Mouse (Mus musculus) gastrocnemius, postnatal 4 days (tissue): ENCODE results near the gene Stra6. TPM values are rescaled to one million over a fixed set of nuclear protein-coding genes. Genes with fewer than 3 reads are reported as not detected.

Experiments used
- DNase-seq, 2 experiments: peaks; one replicate each; pipeline ENCODE4 v3.0.0; 2021 to 2022; ENCODE audit warnings: low spot score in 2 of 2, mixed read lengths in 2 of 2
- total RNA-seq, 2 experiments: library from RNA; stranded (reverse); gene quantifications; 2 replicates each; pipeline ENCODE4 v1.2.3; 2021

The Stra6 gene
- total RNA-seq, 2 experiments from 2014 or later: 0.74 to 1.1 TPM

DNA sequence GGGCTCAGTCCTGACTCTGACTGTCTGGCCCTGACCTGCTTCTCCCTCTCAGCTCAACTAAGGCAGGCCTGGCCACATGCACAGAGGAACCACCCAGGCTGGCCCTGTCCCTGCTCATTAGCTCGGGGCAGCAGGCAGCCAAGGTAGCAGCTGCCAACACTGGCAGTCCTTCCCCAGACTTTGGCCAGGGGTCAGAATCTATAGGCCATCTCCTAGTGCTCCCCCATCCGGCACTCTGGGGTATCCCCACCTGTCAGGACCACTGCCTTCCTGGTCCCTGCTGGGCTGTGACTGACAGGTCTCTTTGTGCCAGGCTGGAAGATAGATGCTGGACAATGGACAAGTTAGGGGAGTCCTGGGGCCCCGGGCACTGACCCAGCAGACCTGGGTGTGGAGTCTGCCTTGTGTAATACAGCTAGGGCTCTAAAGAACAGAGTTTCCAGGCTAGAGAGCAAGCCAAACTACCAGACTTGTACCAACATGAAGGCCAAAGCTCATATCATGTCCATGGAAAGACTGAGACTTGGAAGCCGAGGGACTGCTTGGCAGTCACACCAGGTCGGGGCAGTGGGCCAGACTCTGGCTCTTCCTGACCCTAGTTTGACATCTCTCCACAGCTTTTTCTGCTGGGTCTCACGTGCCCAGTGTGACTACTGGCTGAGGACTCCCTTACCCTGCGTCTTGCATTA, 29.1 kb downstream of the Stra6 start:
- peak in 1 of 2 experiments; percentile 53 for DNase-seq

DNA sequence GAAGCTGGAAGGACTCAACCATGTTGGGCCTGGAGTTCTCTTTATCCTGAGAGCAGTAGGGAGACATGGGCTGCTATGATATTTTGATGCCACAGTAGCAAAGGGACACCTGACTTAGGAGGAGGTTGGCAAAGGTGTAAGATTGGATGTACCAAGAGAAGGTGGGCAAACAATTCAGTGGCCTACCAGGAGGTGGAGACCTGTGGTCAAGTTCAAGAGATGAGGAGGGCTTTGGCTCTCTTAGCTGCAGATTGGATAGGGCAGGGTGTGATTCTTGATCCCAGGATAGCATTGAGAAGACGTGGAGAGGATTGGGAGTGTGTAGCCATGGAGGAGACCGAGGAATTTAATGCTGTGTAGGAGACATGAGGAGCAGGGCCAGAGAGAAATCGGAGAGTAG, 30.2 kb downstream of the Stra6 start:
- DNase-seq: no peak

DNA sequence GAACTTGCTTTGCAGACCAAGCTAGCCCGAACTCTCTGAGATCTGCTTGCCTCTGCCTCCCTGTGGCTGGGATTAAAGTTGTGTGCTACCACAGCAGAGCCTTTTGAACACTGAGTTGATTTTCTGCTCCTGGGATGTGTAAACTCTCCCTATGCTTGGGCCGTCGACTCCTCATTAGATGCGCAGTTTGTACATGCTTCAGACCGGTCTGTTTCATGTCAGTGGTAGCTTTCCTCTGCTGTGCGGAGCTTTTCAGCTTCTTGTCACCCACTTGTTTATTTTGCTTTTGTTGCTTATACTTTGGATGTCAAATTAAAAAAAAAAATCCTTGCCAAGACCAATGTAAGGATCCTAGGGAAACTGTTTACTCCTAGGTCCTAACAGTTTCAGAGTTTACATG, 32.4 kb downstream of the Stra6 start:
- DNase-seq: no peak

GRCm38 (mm10) chr9:58096629-58097301, 33.2 kb downstream of the Stra6 start:
- DNase-seq: no peak

DNA sequence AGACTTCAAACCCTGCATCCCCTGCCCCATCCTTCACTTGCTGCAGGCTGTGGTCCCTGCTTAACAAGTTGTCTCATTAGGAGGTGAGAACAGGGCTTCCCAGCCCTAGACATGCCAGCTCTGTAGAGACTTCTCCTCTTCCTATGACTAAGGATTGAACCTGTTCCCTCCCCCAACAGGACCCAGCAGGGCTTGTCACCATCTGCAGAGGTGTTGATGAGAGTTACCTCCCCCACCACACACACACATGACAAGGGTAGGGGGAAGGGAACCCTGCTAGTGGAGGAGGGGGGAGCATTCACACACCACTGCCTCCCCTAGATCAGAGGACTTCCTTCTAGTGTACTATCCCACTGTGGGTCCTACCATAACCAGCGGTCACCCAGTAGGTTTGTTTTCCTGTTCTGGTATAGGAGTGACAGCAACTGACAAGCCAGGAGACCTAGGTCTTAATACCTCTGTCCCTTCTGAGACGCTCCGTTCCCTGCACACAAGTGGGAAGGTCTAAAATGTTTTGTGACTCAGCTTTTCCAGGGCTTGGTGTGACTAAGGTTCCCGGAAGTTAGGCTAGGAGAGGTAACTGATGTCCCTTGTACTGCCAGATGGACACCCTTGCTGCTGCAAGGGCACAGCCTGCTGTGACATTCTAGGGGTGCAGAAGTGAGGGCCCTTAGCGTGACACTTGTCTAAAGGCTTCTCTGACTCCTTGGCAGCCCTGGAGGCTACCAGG, 36.4 kb downstream of the Stra6 start:
- no peak for DNase-seq

DNA sequence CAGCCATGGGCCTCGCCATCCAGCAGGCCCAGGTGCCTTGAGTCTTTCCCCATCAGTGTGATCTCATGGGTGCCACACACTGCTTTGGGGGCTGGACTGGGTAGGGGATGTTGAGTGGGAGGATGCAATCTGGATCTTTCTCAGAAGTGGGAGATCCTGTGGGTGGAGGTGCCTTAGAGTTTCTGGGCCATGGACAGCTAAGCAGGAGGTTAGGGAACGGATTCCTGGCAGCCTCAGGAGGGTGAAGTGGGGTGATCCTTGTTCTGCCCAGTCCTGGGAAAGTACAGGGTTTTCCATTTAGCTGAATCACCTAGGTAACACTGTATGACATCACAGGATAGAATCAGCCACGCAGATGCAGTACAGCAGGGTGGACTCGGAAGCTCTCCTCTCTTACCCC, 38.4 kb downstream of the Stra6 start:
- no peak for DNase-seq

DNA sequence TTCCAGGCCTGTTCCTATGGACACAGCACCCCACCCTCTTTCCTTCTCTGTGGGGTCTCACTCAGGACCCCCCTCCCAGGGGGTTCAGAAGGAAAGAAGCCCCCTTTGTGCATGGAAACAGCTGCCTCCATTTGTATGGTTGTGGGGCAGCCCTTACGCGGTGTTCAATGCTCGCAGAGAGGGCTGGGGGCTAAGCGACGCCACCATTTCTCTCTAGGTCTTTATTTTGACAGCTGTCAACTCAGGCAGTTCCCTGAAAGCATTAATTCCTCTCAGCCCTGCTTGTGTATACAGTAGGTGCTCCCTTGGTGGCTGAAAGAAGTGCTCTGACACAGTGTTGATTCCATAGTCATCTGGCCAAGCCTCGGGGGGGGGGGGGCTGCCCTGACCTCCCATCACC, 40.1 kb downstream of the Stra6 start:
- DNase-seq: no peak

DNA sequence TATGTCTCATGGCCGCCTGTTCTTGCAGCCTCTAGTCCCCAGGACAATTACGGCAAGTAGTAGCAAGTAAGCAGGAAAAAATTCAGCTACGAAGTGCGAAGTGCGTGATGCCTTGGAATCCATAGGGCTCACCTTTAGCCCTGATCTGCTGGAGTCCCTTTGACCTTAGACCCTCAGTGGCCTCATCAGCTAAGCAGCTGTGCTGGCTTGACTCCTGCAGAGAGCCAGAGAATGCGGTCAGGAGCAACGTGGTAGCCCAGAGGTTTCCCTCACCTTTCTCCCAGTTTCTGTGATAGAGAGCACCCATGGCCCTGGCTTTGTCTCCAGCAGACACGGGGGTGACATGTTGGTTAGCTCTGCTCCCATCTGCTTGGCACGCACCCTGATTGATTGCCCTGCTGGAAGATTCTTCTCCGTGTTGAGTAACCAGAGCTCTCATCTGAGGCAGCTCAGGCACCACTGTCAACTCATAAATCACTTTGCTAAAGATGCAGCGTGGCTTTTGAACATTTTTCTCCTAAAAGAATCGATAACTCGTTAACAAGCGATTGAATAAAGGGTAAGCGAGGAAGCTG, 42.1 kb downstream of the Stra6 start:
- DNase-seq: no peak

DNA sequence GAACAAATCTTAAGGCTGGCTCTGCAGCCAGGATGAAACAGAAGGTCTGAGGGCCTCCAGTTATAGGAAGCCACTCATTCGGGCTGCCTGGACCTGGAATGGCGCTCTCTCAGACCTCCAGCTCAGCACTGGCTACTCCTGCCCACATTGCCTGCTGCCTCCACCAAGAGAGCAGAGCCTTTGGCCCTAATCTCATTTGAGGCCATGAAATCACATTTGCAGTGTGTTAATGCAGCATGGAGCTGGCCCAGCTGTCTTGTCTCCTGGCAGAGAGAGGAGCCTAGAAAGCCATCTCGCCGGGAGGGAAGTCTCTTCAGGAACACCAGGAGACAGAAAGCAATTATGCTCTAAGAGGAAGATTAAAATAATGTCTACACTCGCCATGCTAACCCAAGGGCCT, 43.9 kb downstream of the Stra6 start:
- no peak for DNase-seq

- no peak for DNase-seq
These were observed 47.2 kb downstream of the Stra6 start for GRCm38 (mm10) chr9:58110787-58111186.

DNA sequence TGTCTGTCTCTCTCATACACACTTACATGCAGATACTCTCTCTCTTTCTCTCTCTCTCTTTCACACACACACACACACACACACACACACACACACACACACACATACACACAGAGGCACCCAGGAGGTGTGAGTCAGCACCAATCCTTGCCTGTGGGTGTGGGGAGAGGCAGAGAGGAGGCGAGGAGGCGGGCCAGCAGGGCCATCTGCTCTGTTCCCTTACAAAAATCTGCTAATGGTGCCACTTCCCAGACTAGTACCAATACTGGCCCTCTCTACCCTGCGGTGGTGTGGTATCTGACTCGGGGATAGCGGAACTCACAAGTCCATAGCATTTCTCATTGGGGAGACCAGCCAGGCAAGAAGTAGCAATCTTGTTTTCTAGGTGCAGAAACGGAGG, 47.8 kb downstream of the Stra6 start:
- no peak for DNase-seq

DNA sequence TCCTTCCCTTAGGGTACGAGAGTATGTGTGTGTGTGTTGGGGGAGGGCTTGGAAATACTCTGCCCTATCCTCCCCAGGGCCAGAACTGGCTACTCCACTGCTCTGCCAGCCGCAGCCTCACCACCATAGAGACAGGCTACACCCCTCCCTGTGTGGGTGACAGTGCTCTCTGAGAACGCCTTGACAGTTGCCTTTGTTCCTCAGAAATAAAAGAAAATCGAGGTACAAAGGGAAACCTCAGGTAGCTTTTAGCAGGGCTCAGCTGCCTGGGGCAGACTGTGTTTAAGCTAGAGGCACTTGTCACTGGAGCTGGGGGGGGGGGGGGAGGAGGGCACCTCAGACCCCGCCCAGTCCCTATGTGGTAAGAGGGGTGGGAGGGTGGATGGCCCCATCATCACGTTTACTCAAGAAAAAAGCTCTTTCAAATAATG, 48.7 kb downstream of the Stra6 start:
- no peak for DNase-seq

GRCm38 (mm10) chr9:58112866-58113278, 49.3 kb downstream of the Stra6 start:
- no peak for DNase-seq

GRCm38 (mm10) chr9:58113279-58113884, 49.8 kb downstream of the Stra6 start:
- no peak for DNase-seq

- DNase-seq: no peak
These were observed 50.4 kb downstream of the Stra6 start for GRCm38 (mm10) chr9:58114019-58114418.

GRCm38 (mm10) chr9:58115297-58115925, 51.8 kb downstream of the Stra6 start:
- DNase-seq: no peak

DNA sequence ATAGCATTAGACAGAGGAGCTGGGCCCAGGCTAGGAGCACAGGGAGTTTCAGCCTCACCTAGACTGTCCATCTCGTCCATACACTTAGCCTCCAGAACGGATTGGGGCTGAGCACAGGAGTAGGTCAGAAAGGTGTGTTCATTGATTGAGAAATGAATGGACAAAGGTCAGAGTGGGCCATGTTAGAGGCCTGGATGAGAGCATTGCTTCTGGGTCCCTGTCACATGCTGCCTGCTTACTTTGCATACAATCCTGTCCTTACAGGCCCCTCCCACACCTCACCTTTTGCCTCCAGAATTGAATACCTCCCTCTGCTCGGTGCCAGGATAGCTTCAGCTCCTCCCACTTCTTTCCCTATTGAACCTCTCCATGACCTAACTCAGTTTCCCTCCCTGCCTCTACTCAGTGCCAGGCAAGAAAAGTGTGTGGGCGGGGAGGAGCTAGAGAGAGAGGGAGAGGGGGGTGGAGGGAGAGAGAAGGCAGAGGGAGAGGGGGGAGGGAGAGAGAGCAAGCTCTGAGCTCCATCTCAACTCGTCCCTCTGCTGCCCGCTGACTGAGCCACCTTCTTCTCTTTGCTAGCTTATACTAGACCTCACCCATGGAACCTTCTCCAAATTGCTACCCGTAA, 52.5 kb downstream of the Stra6 start:
- no peak for DNase-seq

- no peak for DNase-seq
These were observed 55.1 kb downstream of the Stra6 start, which contains the start of gene Ccdc33 for GRCm38 (mm10) chr9:58118671-58119070. TSS of gene Ccdc33 (minus strand) at chr9:58118823.

DNA sequence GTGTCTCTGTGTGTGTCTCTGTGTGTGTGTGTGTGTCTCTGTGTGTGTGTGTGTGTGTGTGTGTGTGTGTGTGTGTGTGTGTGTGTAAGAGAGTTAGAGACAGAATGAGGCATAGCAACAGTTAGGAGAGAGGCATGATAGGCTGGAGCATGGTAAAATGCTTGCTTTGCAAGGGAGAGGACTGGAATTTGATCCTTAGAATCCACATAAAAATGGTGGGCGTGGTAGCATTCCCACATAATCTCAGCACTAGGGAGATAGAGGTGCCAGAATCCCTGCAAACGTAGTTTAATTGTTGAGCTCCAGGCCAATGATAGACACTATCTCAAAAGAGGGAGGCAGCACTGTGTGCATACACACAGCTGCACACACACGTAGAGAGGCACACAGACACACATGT, 61.5 kb downstream of the Stra6 start:
- no peak for DNase-seq

DNA sequence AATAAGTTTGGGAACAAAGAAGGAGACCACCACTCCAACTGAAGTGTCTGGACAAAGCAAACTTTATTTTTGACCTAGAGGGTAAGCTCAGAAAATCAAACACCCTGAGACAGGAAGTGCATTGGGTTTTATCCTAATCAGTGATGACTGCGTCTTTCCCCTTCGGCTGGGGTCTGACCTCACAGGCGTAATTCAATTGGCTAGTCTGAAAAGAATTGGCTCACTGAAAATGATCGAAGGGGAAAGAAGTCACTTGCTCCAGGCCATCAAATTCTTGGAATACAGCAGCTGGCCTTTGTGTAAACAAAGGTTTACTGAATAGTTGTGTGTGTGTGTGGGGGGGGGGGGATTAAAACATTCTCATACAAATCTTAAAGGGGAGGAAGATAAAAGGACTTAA, 62.2 kb downstream of the Stra6 start:
- DNase-seq: no peak
